Mouse (Mus musculus) olfactory bulb, adult 2 months (tissue): ENCODE measurements around the gene Qsox1.

Source experiments
- CTCF ChIP-seq: fragments of 200-500 bp; IDR thresholded peaks from 2 replicates; pipeline ENCODE4 v1.5.1; 2012; ENCODE audit warnings: low read depth, mild to moderate bottlenecking, low read length, moderate library complexity; ENCODE audit not compliant: insufficient read depth
- POLR2A ChIP-seq: fragments of 200-500 bp; IDR thresholded peaks from 2 replicates; pipeline ENCODE4 v1.6.1; 2012; ENCODE audit warnings: mild to moderate bottlenecking, low read depth, low read length, moderate library complexity; ENCODE audit not compliant: insufficient read depth

GRCm38 (mm10) chr1:155825940-155826716, 13.4 kb upstream of the Qsox1 start:
- TF ChIP-seq CTCF (no peak), POLR2A (no peak)
